Mouse (Mus musculus) heart, embryonic 11.5 days (tissue): Measurements from ENCODE around the gene Dars. TPM values are rescaled to one million over a fixed set of nuclear protein-coding genes. Genes with fewer than 3 reads are reported as not detected.
A peak's percentile ranks its signal among the peaks of the same experiment; 100 is the strongest.

Experiments
- ATAC-seq: fragments of 200-750 bp; cut with Nextera tagmentation; replicated peaks from 2 replicates; pipeline ENCODE4 v1.8.0; 2017; ENCODE audit warnings: moderate library complexity; ENCODE audit not compliant: insufficient number of reproducible peaks, low FRiP score, low TSS enrichment
- H3K27ac ChIP-seq: fragments of 300-500 bp; sonication (generic); 2 replicates; pipeline ENCODE4 v1.5.1; 2014; ENCODE audit warnings: mild to moderate bottlenecking, low read depth, low read length
- H3K27me3 ChIP-seq: fragments of 300-500 bp; sonication (generic); 2 replicates; pipeline ENCODE4 v1.6.1; 2014; ENCODE audit warnings: mild to moderate bottlenecking, low read length, mixed read lengths; ENCODE audit not compliant: control insufficient read depth, insufficient read depth
- H3K36me3 ChIP-seq: fragments of 300-500 bp; sonication (generic); 2 replicates; pipeline ENCODE4 v1.6.1; 2014; ENCODE audit warnings: mild to moderate bottlenecking, low read length, moderate library complexity, mixed read lengths; ENCODE audit not compliant: control insufficient read depth, insufficient read depth
- H3K4me1 ChIP-seq: fragments of 300-500 bp; sonication (generic); 2 replicates; pipeline ENCODE4 v1.6.1; 2014; ENCODE audit warnings: low read length; ENCODE audit not compliant: control insufficient read depth, insufficient read depth
- H3K4me2 ChIP-seq: fragments of 300-500 bp; sonication (generic); 2 replicates; pipeline ENCODE4 v1.6.1; 2014; ENCODE audit warnings: mild to moderate bottlenecking, moderate library complexity
- H3K4me3 ChIP-seq: fragments of 300-500 bp; sonication (generic); 2 replicates; pipeline ENCODE4 v1.5.1; 2014; ENCODE audit warnings: low read depth, low read length
- H3K9ac ChIP-seq: fragments of 300-500 bp; sonication (generic); 2 replicates; pipeline ENCODE4 v1.6.1; 2014; ENCODE audit warnings: mild to moderate bottlenecking, low read depth, low read length, moderate library complexity
- H3K9me3 ChIP-seq: fragments of 300-500 bp; sonication (generic); replicated peaks from 2 replicates; pipeline ENCODE4 v1.6.1; 2016; ENCODE audit warnings: low read length; ENCODE audit not compliant: control insufficient read depth
- WGBS: fragments of 180-500 bp; shearing (Covaris S2); extraction: QIAGEN DNeasy Blood & Tissue Kit; methylation state at CpG from one replicate; pipeline ENCODE4 v1.1.7; 2014; ENCODE audit not compliant: insufficient replicate concordance; 5-methylcytosine and 5-hydroxymethylcytosine counted together
- polyA plus RNA-seq: library from polyadenylated mRNA; unstranded; fragments of >200 nt; fragmentation: Nextera tagmentation; extraction: Ambion mirVana; gene quantifications from 2 replicates; pipeline ENCODE4 v1.2.1, GENCODE M21; 2014

The Dars gene
- polyA plus RNA-seq, 1 experiment from 2014 or later = 79.2 TPM

DNA sequence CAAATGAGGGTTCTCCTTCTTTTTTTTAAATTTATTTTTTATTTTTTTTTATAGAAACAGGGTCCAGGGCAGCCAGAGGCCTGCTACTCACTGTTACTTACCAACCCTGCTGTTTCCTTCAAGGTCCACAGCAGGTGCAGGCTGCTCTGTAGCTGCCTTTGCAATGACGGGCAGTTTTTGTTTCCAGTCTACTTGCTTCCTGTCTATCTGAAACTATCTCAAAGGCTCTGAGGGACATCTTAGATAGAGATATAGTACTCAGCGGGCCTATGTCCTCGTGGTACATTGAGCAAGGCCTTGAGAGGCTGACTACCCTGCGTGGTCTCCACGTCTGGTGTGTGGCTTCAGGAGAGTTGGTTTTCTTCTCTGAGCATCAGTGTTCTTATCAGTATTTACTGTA, 21.4 kb upstream of the Dars start:
- Histone ChIP-seq H3K9ac (no peak overlapping the region), H3K4me1 (peaks cover 4% of the 10 kb centered on the region; the same call in 1 of the 2 replicates), H3K27ac (no peak overlapping the region), H3K36me3 (no peaks in the 10 kb centered on the region), H3K4me3 (no peak overlapping the region), H3K9me3 (no peaks in the 10 kb centered on the region), H3K27me3 (no peaks in the 10 kb centered on the region), H3K4me2 (no peak overlapping the region)
- ATAC-seq = no peak
- WGBS = 74% methylated on average over 5 of the region's 5 CpGs

GRCm38 (mm10) chr1:128437276-128437675, 20.1 kb upstream of the Dars start:
- H3K4me3 ChIP-seq = no peak overlapping the region
- H3K9me3 ChIP-seq = no peaks in the 10 kb centered on the region
- H3K27ac ChIP-seq = no peak overlapping the region
- H3K36me3 ChIP-seq = no peaks in the 10 kb centered on the region
- H3K4me2 ChIP-seq = no peak overlapping the region
- no peak for ATAC-seq
- H3K9ac ChIP-seq = no peak overlapping the region
- no peaks in the 10 kb centered on the region for H3K27me3 ChIP-seq
- peaks cover 4% of the 10 kb centered on the region; the same call in 1 of the 2 replicates for H3K4me1 ChIP-seq
- 43% methylated on average over 1 of the region's 1 CpGs for WGBS

- H3K4me2 ChIP-seq = no peak overlapping the region
- no peak overlapping the region for H3K9ac ChIP-seq
- no peaks in the 10 kb centered on the region for H3K9me3 ChIP-seq
- no peaks in the 10 kb centered on the region for H3K27me3 ChIP-seq
- no peak overlapping the region for H3K4me3 ChIP-seq
- peaks cover 4% of the 10 kb centered on the region; the same call in 1 of the 2 replicates for H3K4me1 ChIP-seq
- no peak for ATAC-seq
- H3K27ac ChIP-seq = no peak overlapping the region
- 81% methylated on average over 3 of the region's 3 CpGs for WGBS
- H3K36me3 ChIP-seq = no peaks in the 10 kb centered on the region
These were observed 18.8 kb upstream of the Dars start for GRCm38 (mm10) chr1:128436015-128436414.

DNA sequence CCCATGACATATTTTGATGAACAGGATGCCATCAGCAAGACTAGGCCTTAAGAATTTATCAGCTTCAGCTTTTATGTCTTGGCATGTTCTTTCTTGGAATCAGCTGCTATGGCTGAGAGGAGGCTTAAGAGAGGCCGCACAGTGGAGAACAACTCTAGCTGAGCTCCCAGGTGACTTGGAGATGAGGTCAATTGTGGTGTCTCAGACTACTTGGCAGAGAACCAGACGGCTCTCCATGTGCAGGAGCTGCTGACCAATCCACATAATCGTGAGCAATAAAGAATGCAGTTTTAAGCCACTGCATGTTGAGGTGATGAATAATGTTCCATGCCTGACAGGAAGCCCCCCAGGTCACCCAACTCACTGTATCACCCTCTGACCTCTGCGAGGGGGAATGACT, 18.4 kb upstream of the Dars start:
- Histone ChIP-seq H3K27me3 (no peaks in the 10 kb centered on the region), H3K9ac (no peak overlapping the region), H3K27ac (no peak overlapping the region), H3K4me2 (no peak overlapping the region), H3K9me3 (no peaks in the 10 kb centered on the region), H3K4me1 (no peaks in the 10 kb centered on the region; the same call in 1 of the 2 replicates), H3K4me3 (no peak overlapping the region), H3K36me3 (no peaks in the 10 kb centered on the region)
- 71% methylated on average over 4 of the region's 4 CpGs for WGBS
- ATAC-seq = no peak

GRCm38 (mm10) chr1:128424928-128425327, 7.8 kb upstream of the Dars start:
- 69% methylated on average over 3 of the region's 3 CpGs for WGBS
- H3K4me3 ChIP-seq = no peak overlapping the region

DNA sequence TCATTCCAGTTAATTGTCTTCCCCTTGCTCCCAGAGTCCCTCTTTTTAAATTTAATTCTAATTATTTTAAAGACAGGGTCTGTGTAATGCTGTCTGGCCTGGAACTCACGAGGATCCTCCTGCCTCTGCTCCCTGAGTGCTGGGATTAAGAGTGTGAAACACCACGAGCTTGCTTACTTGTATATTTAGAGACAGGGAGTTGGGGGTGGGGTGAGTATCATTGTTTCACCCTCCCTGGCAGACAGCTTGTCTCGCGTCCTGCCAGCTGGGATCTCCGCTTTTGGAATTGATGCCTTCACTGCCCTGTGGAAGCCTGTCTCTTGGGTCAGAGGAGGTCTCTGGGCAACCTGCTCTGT, 343 bp upstream of the Dars start:
- Histone ChIP-seq H3K4me2 (peak overlapping the region; percentile 73), H3K4me1 (no peaks in the 10 kb centered on the region), H3K36me3 (peaks cover 7% of the 10 kb centered on the region), H3K9me3 (no peaks in the 10 kb centered on the region), H3K27ac (peak overlapping the region; percentile 79), H3K27me3 (no peaks in the 10 kb centered on the region), H3K9ac (no peak overlapping the region), H3K4me3 (peak overlapping the region; percentile 60)
- WGBS = 27% methylated on average over 5 of the region's 5 CpGs
- ATAC-seq = peak; percentile 12

More at GRCm38 (mm10) chr1:128424928-128425327, 7.8 kb upstream of the Dars start:
- no peak overlapping the region for H3K4me2 ChIP-seq
- no peak for ATAC-seq
- H3K27me3 ChIP-seq = no peaks in the 10 kb centered on the region
- no peaks in the 10 kb centered on the region for H3K36me3 ChIP-seq
- H3K9me3 ChIP-seq = no peaks in the 10 kb centered on the region
- no peak overlapping the region for H3K9ac ChIP-seq
- H3K4me1 ChIP-seq = no peaks in the 10 kb centered on the region
- H3K27ac ChIP-seq = no peak overlapping the region

GRCm38 (mm10) chr1:128411141-128411540, 6.0 kb downstream of the Dars start:
- Histone ChIP-seq H3K4me2 (no peak overlapping the region), H3K4me3 (no peak overlapping the region), H3K4me1 (no peaks in the 10 kb centered on the region), H3K36me3 (peaks cover 7% of the 10 kb centered on the region), H3K9me3 (no peaks in the 10 kb centered on the region), H3K27ac (no peak overlapping the region), H3K27me3 (no peaks in the 10 kb centered on the region), H3K9ac (no peak overlapping the region)
- no peak for ATAC-seq
- WGBS = 90% methylated on average over 5 of the region's 5 CpGs

GRCm38 (mm10) chr1:128406846-128407245, 10.3 kb downstream of the Dars start:
- H3K9ac ChIP-seq = no peak overlapping the region
- ATAC-seq = no peak
- no peaks in the 10 kb centered on the region for H3K36me3 ChIP-seq
- H3K4me1 ChIP-seq = no peaks in the 10 kb centered on the region
- WGBS = 72% methylated on average over 1 of the region's 1 CpGs
- no peaks in the 10 kb centered on the region for H3K27me3 ChIP-seq
- no peak overlapping the region for H3K4me3 ChIP-seq
- H3K9me3 ChIP-seq = no peaks in the 10 kb centered on the region
- no peak overlapping the region for H3K4me2 ChIP-seq
- no peak overlapping the region for H3K27ac ChIP-seq

- H3K4me2 ChIP-seq = no peak overlapping the region
- no peak overlapping the region for H3K9ac ChIP-seq
- no peak overlapping the region for H3K27ac ChIP-seq
- H3K9me3 ChIP-seq = no peaks in the 10 kb centered on the region
- 85% methylated on average over 1 of the region's 1 CpGs for WGBS
- no peak overlapping the region for H3K4me3 ChIP-seq
- no peaks in the 10 kb centered on the region for H3K27me3 ChIP-seq
- no peak for ATAC-seq
- no peaks in the 10 kb centered on the region for H3K4me1 ChIP-seq
- H3K36me3 ChIP-seq = no peaks in the 10 kb centered on the region
These were observed 11.5 kb downstream of the Dars start for GRCm38 (mm10) chr1:128405675-128406074.
